Mouse (Mus musculus) forebrain, embryonic 11.5 days (tissue): ENCODE results near the gene AL732309.1. TPM values are rescaled to one million over a fixed set of nuclear protein-coding genes. Genes with fewer than 3 reads are reported as not detected.

Experiments
- ATAC-seq: fragments of 200-750 bp; cut with Nextera tagmentation; replicated peaks from 2 replicates; pipeline ENCODE4 v1.8.0; 2017; ENCODE audit warnings: moderate TSS enrichment; ENCODE audit not compliant: low FRiP score
- DNase-seq: peaks from one replicate; pipeline ENCODE4 v3.0.0-alpha.2; 2017; ENCODE audit warnings: low spot score
- H3K27ac ChIP-seq: fragments of 300-500 bp; sonication (generic); 2 replicates; pipeline ENCODE4 v1.5.1; 2014; ENCODE audit warnings: low read depth, low read length
- H3K27me3 ChIP-seq: fragments of 300-500 bp; sonication (generic); 2 replicates; pipeline ENCODE4 v1.6.1; 2014; ENCODE audit warnings: mild to moderate bottlenecking, low read length, mixed read lengths; ENCODE audit not compliant: control insufficient read depth, insufficient read depth
- H3K36me3 ChIP-seq: fragments of 300-500 bp; sonication (generic); 2 replicates; pipeline ENCODE4 v1.6.1; 2014; ENCODE audit warnings: mild to moderate bottlenecking, low read length, moderate library complexity, mixed read lengths; ENCODE audit not compliant: control insufficient read depth, insufficient read depth
- H3K4me1 ChIP-seq: fragments of 300-500 bp; sonication (generic); replicated peaks from 2 replicates; pipeline ENCODE4 v1.6.1; 2014; ENCODE audit warnings: low read length, mixed read lengths; ENCODE audit not compliant: control insufficient read depth, insufficient read depth
- H3K4me2 ChIP-seq: fragments of 300-500 bp; sonication (generic); 2 replicates; pipeline ENCODE4 v1.6.1; 2014; ENCODE audit warnings: low read depth, mild to moderate bottlenecking, low read length, moderate library complexity, mixed read lengths; ENCODE audit not compliant: severe bottlenecking
- H3K4me3 ChIP-seq: fragments of 300-500 bp; sonication (generic); 2 replicates; pipeline ENCODE4 v1.5.1; 2014; ENCODE audit warnings: low read depth, low read length
- H3K9ac ChIP-seq: fragments of 300-500 bp; sonication (generic); 2 replicates; pipeline ENCODE4 v1.6.1; 2014; ENCODE audit warnings: low read length
- H3K9me3 ChIP-seq: fragments of 300-500 bp; sonication (generic); 2 replicates; pipeline ENCODE4 v1.6.1; 2016; ENCODE audit warnings: low read length, mixed read lengths; ENCODE audit not compliant: control insufficient read depth
- WGBS: fragments of 180-500 bp; shearing (Covaris S2); extraction: QIAGEN DNeasy Blood & Tissue Kit; methylation state at CpG from one replicate; pipeline ENCODE4 v1.1.7; 2014; 5-methylcytosine and 5-hydroxymethylcytosine counted together
- polyA plus RNA-seq: library from polyadenylated mRNA; unstranded; fragments of >200 nt; fragmentation: Nextera tagmentation; extraction: Ambion mirVana; gene quantifications from 2 replicates; pipeline ENCODE4 v1.2.1, GENCODE M21; 2014

The AL732309.1 gene
- polyA plus RNA-seq, 1 experiment from 2014 or later: 5.1 TPM

DNA sequence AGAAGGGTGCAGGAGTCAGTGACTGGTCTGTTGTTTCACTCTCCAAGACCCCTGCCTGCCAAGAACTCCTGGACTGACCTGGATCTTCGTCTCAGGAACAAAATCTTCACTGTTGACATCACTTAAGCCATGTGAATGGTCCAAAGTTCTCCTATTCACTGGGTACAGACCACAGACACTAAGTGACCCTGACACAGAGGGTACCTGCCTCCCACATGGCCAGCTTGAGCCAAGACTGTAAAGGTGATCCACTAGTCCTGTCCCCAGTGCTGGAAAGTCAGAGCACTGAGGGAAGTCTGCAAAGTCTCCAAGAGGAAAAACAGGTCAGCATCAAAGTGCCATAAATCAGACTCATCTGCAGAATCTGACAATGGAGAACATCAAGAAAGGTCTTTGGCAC, 39.1 kb downstream of the AL732309.1 start:
- 85% methylated on average over 1 of the region's 1 CpGs for WGBS
- peaks cover 11% of the 10 kb centered on the region; the same call in 1 of the 2 replicates for H3K36me3 ChIP-seq

DNA sequence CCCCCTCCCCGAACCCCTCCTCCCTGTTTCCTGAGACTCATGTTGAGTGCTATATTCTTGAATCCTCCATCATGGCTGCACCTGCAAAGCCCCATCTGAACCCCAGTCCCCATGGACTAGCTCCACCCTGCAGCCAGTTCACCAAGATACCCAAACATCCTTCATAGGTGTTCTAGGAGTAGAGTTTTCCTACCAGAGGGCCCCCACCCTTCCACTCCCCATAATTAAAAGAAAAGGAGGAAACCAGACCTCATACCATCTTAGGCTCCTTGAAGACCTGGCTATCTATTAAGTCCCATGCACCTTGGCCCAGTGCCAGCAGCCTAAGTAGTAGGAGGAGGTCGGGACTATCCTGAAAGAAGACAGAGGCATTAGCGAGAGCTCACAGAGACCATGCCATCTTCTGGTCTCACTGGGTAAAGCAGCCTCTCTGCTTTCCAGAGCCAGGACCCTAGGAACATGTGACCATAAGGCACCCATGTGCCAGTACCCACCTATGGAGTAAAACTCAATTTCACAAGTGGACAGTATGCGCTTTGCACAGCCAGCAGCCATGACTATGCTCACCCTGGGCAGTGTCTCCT, 42.9 kb downstream of the AL732309.1 start:
- WGBS: 65% methylated on average over 4 of the region's 4 CpGs
- Histone ChIP-seq H3K9ac (no peak overlapping the region), H3K27me3 (no peaks in the 10 kb centered on the region), H3K4me3 (no peak overlapping the region), H3K36me3 (peaks cover 22% of the 10 kb centered on the region), H3K9me3 (no peaks in the 10 kb centered on the region), H3K4me1 (no peaks in the 10 kb centered on the region), H3K27ac (no peak overlapping the region), H3K4me2 (no peak overlapping the region)
- ATAC-seq (no peak), DNase-seq (no peak)

More for the DNA sequence above, 39.1 kb downstream of the AL732309.1 start:
- H3K4me1 ChIP-seq: peaks cover 6% of the 10 kb centered on the region; the same call in 1 of the 2 replicates
- no peak overlapping the region for H3K27ac ChIP-seq
- H3K9ac ChIP-seq: no peak overlapping the region
- ATAC-seq (no peak), DNase-seq (no peak)
- H3K4me2 ChIP-seq: no peak overlapping the region
- H3K4me3 ChIP-seq: no peak overlapping the region
- no peaks in the 10 kb centered on the region for H3K27me3 ChIP-seq
- H3K9me3 ChIP-seq: no peaks in the 10 kb centered on the region

DNA sequence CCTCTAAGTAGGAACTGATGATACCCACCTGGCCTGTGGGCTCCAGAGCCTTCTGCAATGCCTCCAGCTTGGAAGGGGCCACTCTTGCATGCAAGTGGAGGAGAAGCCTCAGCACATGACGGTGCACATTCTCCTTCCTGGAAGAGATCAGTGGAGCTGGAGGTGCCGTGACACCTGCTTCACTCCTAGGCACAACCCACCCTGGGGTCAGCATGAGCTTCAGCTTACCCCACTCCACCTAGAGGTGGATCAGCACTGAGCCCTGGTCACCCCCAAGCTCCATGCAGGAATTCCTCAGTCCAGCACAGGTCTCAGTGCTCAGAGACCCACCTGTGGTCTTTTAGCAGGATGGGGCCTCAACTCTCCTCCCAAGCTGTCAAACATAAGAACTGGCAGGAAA, 46.0 kb downstream of the AL732309.1 start:
- H3K27ac ChIP-seq: no peak overlapping the region
- WGBS: 94% methylated on average over 2 of the region's 2 CpGs
- no peak overlapping the region for H3K4me2 ChIP-seq
- H3K9ac ChIP-seq: no peak overlapping the region
- no peak overlapping the region for H3K4me3 ChIP-seq
- H3K27me3 ChIP-seq: peaks cover 10% of the 10 kb centered on the region
- DNase-seq (no peak), ATAC-seq (no peak)
- no peaks in the 10 kb centered on the region for H3K4me1 ChIP-seq
- no peaks in the 10 kb centered on the region for H3K9me3 ChIP-seq
- peaks cover 17% of the 10 kb centered on the region for H3K36me3 ChIP-seq

DNA sequence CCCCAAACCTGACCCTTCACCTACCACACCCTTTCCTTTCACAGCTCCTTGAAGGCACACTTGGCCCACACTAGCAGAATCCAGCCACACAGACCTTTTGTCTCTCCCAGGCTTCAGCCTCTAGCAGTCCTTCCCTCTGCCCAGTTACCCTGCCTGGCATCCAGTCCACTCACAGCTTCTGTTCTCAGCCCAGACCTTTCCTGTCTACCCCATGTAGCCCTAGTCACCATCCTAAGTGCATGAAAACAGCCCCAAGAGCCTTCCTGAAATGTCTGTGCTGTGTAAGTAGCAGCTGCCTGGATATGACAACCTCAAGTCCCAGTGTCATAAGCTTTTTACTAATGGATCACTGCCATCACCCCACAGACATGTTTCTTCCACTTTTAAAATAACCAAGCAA, 48.7 kb downstream of the AL732309.1 start:
- Histone ChIP-seq H3K4me3 (no peak overlapping the region), H3K27ac (no peak overlapping the region), H3K4me2 (no peak overlapping the region), H3K9ac (no peak overlapping the region), H3K27me3 (peaks cover 23% of the 10 kb centered on the region), H3K4me1 (no peaks in the 10 kb centered on the region; the same call in 1 of the 2 replicates), H3K36me3 (peaks cover 15% of the 10 kb centered on the region), H3K9me3 (no peaks in the 10 kb centered on the region)
- ATAC-seq: no peak
- no peak for DNase-seq

DNA sequence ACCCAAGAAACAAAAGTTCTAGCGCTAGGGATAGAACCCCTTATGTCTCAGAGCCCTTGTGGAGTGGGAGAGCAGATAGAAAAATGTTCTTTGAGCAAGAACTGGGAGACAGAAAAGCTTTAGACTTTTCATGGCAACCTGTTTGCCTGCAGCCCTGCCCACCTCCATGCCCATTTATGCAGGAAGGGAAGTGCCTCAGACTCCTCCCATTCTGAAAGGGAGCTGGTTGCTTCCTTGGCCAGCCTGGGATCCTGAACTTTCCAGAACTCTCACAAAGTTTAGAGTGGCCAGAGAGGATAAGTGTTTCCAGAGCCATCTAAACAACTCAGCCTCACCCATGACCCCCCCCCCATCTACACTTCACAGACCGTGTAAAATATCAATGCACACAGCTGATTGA, 49.5 kb downstream of the AL732309.1 start:
- Histone ChIP-seq H3K9me3 (no peaks in the 10 kb centered on the region), H3K27ac (no peak overlapping the region), H3K4me1 (no peaks in the 10 kb centered on the region; the same call in 1 of the 2 replicates), H3K4me3 (no peak overlapping the region), H3K9ac (no peak overlapping the region), H3K27me3 (peaks cover 23% of the 10 kb centered on the region), H3K36me3 (peaks cover 11% of the 10 kb centered on the region), H3K4me2 (no peak overlapping the region)
- ATAC-seq (no peak), DNase-seq (no peak)
- 16% methylated on average over 2 of the region's 2 CpGs for WGBS

DNA sequence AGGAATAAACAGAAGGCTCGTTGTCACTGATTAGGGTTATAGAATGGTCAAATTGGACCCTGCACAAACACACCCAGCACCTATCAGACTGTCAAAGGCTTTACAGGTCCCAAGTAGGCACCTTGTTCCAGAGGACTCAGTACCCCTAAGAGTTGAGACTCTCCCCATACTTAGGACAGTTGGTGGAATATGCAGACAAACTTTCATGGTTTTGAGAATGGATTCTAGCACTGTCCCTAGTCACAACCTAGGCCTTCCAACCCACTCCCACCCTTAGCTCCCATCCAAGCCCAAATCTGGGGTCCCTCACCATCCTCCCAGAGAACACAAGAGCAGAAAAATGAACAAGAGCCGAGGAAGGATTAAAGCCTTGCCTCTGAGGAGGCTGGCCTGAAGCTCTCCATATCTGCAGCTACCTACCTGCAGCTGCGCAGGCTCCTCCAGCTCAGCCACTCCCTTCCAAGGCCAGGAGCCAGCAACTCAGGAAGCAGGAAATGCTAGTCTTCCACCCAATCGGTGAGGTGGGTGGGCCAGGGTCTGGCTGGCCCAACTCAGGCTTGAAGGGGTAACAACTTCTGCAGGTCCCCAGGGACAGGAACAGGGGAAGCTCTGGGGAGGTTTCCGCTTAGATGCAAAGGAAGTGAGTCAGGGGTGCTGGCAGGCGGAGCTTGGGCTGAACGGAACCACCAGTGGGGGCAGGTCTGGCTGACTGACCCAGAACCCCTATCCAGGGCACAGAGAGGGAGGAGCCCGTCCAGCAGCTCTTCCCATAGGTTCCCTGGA, 50.3 kb downstream of the AL732309.1 start, which contains the start of gene Tor4a:
Gene Tor4a, minus strand, starts transcription at position 715 of the 783 bp plus-strand sequence.
- Histone ChIP-seq H3K9ac (no peak within 1 kb of the TSS), H3K27ac (no peak within 1 kb of the TSS), H3K36me3 (peaks cover 8% of the 10 kb centered on the region), H3K4me3 (no peak within 1 kb of the TSS), H3K4me1 (no peaks in the 10 kb centered on the region; the same call in 1 of the 2 replicates), H3K9me3 (no peaks in the 10 kb centered on the region), H3K27me3 (peaks cover 23% of the 10 kb centered on the region), H3K4me2 (no peak within 1 kb of the TSS)
- ATAC-seq (no peak), DNase-seq (no peak)
- WGBS: 8% methylated on average over 8 of the region's 8 CpGs

DNA sequence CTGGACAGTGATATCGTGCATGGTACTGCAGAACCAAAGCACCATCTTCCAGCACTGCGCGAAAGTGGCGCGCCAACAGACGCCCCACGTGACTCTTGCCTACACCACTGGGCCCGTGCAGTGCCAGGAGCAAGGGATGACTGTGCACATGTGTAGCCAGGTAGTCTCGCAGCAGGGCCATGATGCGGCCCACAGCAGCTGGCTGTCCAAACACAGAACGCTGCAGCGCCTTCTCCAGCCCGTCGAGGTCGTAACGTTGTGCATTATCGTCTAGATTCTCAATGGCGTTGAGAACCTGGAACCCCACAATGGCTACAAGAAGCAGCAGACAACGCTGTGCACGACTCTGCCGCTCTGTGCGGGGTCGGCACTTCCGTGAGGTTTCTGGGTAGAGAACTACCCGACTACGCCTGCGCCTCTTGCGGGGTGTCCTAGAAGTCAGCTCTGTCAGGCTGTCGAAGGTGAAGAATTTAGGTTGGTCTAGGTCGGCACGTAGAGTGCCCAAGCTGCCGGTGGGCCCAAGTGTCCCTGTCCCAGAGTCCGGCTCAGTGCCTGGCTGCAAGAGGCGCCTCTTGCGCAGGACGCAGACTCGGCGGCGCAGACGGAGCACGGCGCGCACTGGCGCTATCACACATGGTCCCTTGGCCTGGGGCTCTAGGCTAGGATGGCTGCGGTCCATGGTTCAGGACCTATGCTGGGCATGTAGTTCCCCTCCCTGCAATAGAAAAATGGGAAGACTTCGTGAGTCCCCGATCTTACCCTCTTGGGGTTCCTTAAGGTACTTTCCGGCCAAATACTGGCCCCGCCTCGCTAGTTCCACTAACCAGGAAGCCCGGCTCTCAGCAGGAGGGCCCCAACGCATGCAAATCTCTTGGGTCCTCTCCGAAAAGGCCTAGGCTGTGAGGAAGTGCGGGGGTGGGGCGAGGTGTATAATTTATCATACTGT, 51.2 kb downstream of the AL732309.1 start:
- H3K27me3 ChIP-seq: peaks cover 23% of the 10 kb centered on the region
- ATAC-seq: no peak
- WGBS: 22% methylated on average over 55 of the region's 55 CpGs

More for the DNA sequence above, 51.2 kb downstream of the AL732309.1 start:
- no peak overlapping the region for H3K27ac ChIP-seq
- H3K4me2 ChIP-seq: 0 out of 2 replicates have a peak overlapping the region, but pooled peaks have one; percentile 15
- H3K4me3 ChIP-seq: no peak overlapping the region
- DNase-seq: no peak
- no peaks in the 10 kb centered on the region; the same call in 1 of the 2 replicates for H3K4me1 ChIP-seq
- H3K9ac ChIP-seq: no peak overlapping the region
- H3K9me3 ChIP-seq: no peaks in the 10 kb centered on the region
- peaks cover 6% of the 10 kb centered on the region for H3K36me3 ChIP-seq
